Mouse (Mus musculus) MEL (cell line): ENCODE data around the gene Tlx3.

Source experiments
- CTCF ChIP-seq, 3 experiments: IDR thresholded peaks in 2 of 3; conservative IDR thresholded peaks in 1 of 3; 2 replicates each; pipeline ENCODE4 v1.5.1; 2011 to 2012; ENCODE audit warnings: low read length in 3 of 3, low read depth in 2 of 3, mild to moderate bottlenecking in 2 of 3, improper control_type of control experiment in 1 of 3, inconsistent platforms in 1 of 3, mixed read lengths in 1 of 3, moderate library complexity in 1 of 3; ENCODE audit not compliant: control insufficient read depth in 1 of 3, insufficient read depth in 1 of 3, poor library complexity in 1 of 3, severe bottlenecking in 1 of 3
- E2F4 ChIP-seq: IDR thresholded peaks from 2 replicates; pipeline ENCODE4 v1.6.1; 2011; ENCODE audit warnings: low read depth, low read length, improper control_type of control experiment, borderline replicate concordance
- ETS1 ChIP-seq: IDR thresholded peaks from 2 replicates; pipeline ENCODE4 v1.6.1; 2012; ENCODE audit warnings: low read depth, mild to moderate bottlenecking, inconsistent platforms, low read length, improper control_type of control experiment, moderate library complexity
- POLR2A ChIP-seq, 2 experiments: IDR thresholded peaks; 2 replicates each; pipeline ENCODE4 v1.6.1; 2011 to 2012; ENCODE audit warnings: low read length in 2 of 2, mild to moderate bottlenecking in 2 of 2, control low read depth in 1 of 2, improper control_type of control experiment in 1 of 2, low read depth in 1 of 2, moderate library complexity in 1 of 2; ENCODE audit not compliant: control insufficient read depth in 1 of 2, insufficient read depth in 1 of 2, poor library complexity in 1 of 2
- ZC3H11A ChIP-seq: IDR thresholded peaks from 2 replicates; pipeline ENCODE4 v1.6.1; 2012; ENCODE audit warnings: low read depth, mild to moderate bottlenecking, inconsistent platforms, low read length, improper control_type of control experiment

DNA sequence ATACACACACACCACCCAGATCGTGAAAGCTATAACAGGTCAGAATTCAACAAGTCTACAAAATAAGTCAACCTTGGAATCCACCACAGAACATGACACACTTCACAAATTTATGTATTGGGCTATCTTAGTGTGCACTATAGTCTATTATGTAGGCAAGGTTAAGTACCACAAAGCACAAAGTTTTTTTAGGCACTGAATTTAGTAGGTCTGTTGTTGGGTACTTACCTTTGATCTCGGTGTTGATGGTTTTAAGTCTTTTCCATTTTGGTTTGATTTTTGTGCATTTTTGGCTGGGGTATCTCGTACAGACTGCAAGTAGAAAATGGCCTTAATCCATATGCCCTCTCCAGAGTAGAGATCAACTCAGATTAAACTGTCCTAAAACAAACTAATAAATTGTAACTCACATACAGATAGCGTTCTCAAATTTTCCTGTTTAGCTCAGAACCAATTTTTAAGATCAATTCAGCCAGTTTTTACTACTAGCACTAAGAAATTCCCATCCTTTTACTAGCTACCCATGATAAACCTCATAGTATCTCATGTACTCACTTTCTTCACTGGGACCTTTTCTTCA is 46.9 kb downstream of the Tlx3 start:
- TF ChIP-seq ETS1 (no peak), E2F4 (no peak), ZC3H11A (no peak), CTCF (IDR thresholded peaks at IDR 0.05 in 2 of 3, conservative IDR thresholded peaks at IDR 0.05 in 1 of 3; ENCODE audit: control insufficient read depth in 1 of 3, insufficient read depth in 1 of 3, low read depth in 2 of 3, low read length in 3 of 3, poor library complexity in 1 of 3, severe bottlenecking in 1 of 3) (no peak), POLR2A (IDR thresholded peaks at IDR 0.05; ENCODE audit: control insufficient read depth in 1 of 2, insufficient read depth in 1 of 2, low read depth in 1 of 2, low read length in 2 of 2, poor library complexity in 1 of 2) (peak in 1 of 2 experiments; percentile 4; a peak in 1 of 4 replicates)
